Mouse (Mus musculus): ENCODE results near the gene Plpp3. TPM values are rescaled to one million over a fixed set of nuclear protein-coding genes. Genes with fewer than 3 reads are reported as not detected.

Plpp3 gene
- polyA plus RNA-seq, 1 experiment: 258 TPM

DNA sequence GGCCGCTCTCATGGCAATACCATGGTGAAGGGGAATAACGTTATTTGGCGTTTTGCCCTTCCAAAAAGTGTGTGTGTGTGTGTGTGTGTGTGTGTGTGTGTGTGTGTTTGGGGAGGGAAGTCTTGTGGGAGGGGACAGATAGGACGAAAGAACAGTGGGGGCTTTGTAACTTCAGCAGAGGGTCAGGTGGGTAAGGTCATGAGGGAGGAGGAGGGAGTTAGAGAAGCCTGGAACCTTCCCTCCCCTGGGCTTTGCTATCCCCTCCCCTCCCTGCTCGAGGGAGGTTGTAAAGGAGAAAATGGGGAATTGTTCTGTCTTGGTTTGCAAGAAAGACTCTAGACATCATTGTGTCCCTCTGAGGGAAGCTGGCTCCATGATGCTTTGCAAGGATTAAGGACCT is 25.1 kb downstream of the Plpp3 start:
- Histone ChIP-seq H3K4me3 (ENCODE audit: insufficient read depth, low read length) (no peak overlapping the region), H3K4me1 (ENCODE audit: control insufficient read depth, insufficient read depth, low read length) (peaks cover 3% of the 10 kb centered on the region; the same call in 1 of the 2 replicates), H3K27ac (ENCODE audit: insufficient read depth, low read length) (no peak overlapping the region)
- TF ChIP-seq CTCF (IDR thresholded peaks at IDR 0.05; ENCODE audit: extremely low read depth, insufficient read depth, low read length) (no peak), POLR2A (IDR thresholded peaks at IDR 0.05; ENCODE audit: extremely low read depth, insufficient read depth, low read length) (no peak)

DNA sequence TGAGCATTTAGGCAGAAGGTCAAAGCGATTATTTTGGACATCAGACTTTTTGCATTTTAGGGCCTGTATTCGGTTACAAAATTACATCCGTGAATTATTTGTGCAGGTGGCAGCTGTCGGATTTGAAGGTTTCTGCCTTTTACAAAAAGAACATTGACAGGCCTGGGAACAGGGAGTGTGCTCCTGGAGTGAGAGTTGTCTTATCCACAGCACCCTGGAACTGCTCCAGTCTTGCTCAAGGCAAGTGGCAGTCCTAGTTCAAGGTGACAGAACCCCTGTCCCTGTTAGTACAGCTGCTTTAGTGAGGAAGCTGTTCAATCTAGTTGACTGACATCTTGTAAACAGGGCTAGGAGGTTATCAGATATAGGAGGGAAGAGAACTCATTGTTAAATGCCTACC is 27.3 kb downstream of the Plpp3 start:
- H3K4me3 ChIP-seq (ENCODE audit: insufficient read depth, low read length): no peak overlapping the region
- H3K4me1 ChIP-seq (ENCODE audit: control insufficient read depth, insufficient read depth, low read length): peaks cover 3% of the 10 kb centered on the region; the same call in 1 of the 2 replicates
- TF ChIP-seq CTCF (IDR thresholded peaks at IDR 0.05; ENCODE audit: extremely low read depth, insufficient read depth, low read length) (no peak), POLR2A (IDR thresholded peaks at IDR 0.05; ENCODE audit: extremely low read depth, insufficient read depth, low read length) (no peak)
- H3K27ac ChIP-seq (ENCODE audit: insufficient read depth, low read length): no peak overlapping the region

DNA sequence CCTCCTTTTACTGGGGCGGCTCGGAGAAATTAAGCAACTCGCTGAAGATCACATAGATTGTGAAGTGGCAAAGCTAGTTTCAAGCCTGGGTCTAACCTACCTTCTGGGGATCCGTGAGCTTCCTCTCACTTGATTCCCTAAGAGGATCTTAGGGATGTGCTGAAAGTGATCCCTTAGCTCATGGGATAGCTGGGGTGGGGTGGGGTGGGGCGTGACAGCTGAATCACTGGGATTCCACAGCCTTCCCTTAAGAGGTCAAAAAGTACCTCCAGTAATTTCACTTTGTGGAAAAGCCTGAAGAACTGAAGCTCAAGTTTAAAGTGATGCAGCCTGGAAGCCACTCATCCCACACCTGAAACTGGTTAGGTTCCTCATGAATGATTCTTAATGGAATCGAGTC is 27.8 kb downstream of the Plpp3 start:
- TF ChIP-seq CTCF (IDR thresholded peaks at IDR 0.05; ENCODE audit: extremely low read depth, insufficient read depth, low read length) (no peak), POLR2A (IDR thresholded peaks at IDR 0.05; ENCODE audit: extremely low read depth, insufficient read depth, low read length) (no peak)
- peaks cover 3% of the 10 kb centered on the region; the same call in 1 of the 2 replicates for H3K4me1 ChIP-seq (ENCODE audit: control insufficient read depth, insufficient read depth, low read length)
- no peak overlapping the region for H3K27ac ChIP-seq (ENCODE audit: insufficient read depth, low read length)
- H3K4me3 ChIP-seq (ENCODE audit: insufficient read depth, low read length): no peak overlapping the region

DNA sequence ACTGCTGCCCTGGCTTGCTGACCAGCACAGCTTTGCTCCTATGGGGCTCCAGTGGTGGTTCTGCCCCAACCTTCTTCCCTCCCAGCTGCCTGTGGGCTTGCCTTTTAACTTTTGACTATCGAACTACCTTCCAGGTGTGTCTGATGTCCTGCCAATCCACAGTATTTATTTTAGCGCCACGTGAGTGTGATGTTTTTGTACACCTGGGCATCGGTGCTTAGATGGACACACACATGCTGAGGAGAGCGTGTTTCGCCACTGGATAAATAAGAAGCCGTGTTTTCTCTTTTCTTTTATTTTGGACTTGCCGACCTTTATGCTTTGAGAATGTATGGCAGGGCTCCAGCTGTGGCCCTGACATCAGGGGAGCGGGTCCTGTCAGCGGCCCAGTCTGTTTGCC is 29.5 kb downstream of the Plpp3 start:
- Histone ChIP-seq H3K4me3 (ENCODE audit: insufficient read depth, low read length) (no peak overlapping the region), H3K27ac (ENCODE audit: insufficient read depth, low read length) (0 out of 2 replicates have a peak overlapping the region, but pooled peaks have one; percentile 15)
- no peak for TF ChIP-seq CTCF (IDR thresholded peaks at IDR 0.05; ENCODE audit: extremely low read depth, insufficient read depth, low read length)
- no peak for TF ChIP-seq POLR2A (IDR thresholded peaks at IDR 0.05; ENCODE audit: extremely low read depth, insufficient read depth, low read length)

DNA sequence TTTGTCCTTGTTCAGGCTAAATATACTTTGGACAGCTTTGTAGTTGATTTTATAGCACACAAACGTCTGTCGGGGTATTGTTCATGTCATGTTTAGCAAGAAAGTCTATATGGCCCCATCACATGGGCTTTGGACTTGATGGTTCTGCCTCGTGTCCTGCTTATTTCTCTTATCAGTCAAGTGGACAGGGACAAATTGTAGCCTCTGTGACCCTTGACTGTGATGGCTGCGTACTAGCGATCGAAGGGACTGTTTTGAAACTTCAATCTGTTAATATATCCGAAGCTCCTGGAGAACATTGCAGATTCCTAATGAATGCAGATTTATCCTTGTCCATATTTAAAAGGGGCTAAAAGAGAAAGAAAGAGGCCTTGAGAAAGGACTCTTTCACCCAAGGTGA is 30.7 kb downstream of the Plpp3 start:
- no peak overlapping the region for H3K4me3 ChIP-seq (ENCODE audit: insufficient read depth, low read length)
- H3K4me1 ChIP-seq (ENCODE audit: control insufficient read depth, insufficient read depth, low read length): no peaks in the 10 kb centered on the region
- no peak for TF ChIP-seq CTCF (IDR thresholded peaks at IDR 0.05; ENCODE audit: extremely low read depth, insufficient read depth, low read length)
- TF ChIP-seq POLR2A (IDR thresholded peaks at IDR 0.05; ENCODE audit: extremely low read depth, insufficient read depth, low read length): no peak
- no peak overlapping the region for H3K27ac ChIP-seq (ENCODE audit: insufficient read depth, low read length)

More for the DNA sequence above, 29.5 kb downstream of the Plpp3 start:
- H3K4me1 ChIP-seq (ENCODE audit: control insufficient read depth, insufficient read depth, low read length): peaks cover 1% of the 10 kb centered on the region; the same call in 1 of the 2 replicates

DNA sequence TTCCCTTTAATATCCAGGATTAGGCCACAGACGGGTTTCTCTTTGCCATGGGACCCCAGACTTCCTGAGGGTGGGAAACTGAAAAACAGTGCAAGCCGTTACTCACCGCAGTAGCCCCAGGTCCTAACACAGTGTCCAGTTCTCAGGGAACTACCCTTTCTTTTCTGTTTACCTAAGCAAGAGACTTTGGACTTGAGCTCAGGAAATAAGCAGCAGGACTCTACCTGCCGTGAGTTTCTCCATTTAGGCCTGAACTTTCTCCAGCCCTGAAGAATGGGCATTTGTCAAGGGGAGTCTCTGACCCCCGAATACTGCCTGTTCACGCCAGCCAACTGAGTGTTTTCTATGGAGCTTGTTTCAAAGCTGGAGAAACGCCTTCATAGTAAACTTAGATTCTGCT is 31.7 kb downstream of the Plpp3 start:
- no peak overlapping the region for H3K4me3 ChIP-seq (ENCODE audit: insufficient read depth, low read length)
- H3K4me1 ChIP-seq (ENCODE audit: control insufficient read depth, insufficient read depth, low read length): no peaks in the 10 kb centered on the region
- TF ChIP-seq CTCF (IDR thresholded peaks at IDR 0.05; ENCODE audit: extremely low read depth, insufficient read depth, low read length) (no peak), POLR2A (IDR thresholded peaks at IDR 0.05; ENCODE audit: extremely low read depth, insufficient read depth, low read length) (no peak)
- peak overlapping the region; percentile 59 for H3K27ac ChIP-seq (ENCODE audit: insufficient read depth, low read length)

GRCm38 (mm10) chr4:105190826-105191225 is 33.7 kb downstream of the Plpp3 start:
- Histone ChIP-seq H3K4me3 (ENCODE audit: insufficient read depth, low read length) (no peak overlapping the region), H3K27ac (ENCODE audit: insufficient read depth, low read length) (no peak overlapping the region), H3K4me1 (ENCODE audit: control insufficient read depth, insufficient read depth, low read length) (no peaks in the 10 kb centered on the region)
- TF ChIP-seq POLR2A (IDR thresholded peaks at IDR 0.05; ENCODE audit: extremely low read depth, insufficient read depth, low read length): no peak

DNA sequence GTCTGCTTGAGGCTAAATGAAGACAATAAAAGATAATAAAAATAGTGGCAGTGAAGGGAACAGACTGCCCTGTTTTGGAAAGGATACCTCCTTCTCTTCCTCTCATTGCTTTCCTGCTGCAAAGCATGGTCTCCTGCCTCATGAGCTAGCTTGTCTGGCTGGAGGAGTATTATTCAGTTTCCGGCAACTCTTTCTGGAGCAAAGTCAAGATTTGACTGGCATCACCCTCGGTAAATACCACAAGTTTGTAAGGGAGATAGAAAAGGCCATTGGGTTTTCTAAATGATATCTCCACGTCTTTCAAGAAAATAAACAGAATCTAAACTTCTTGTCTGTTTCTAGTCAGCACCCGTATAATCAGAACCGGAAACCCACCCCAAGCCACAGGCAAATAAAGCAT is 34.4 kb downstream of the Plpp3 start:
- no peaks in the 10 kb centered on the region for H3K4me1 ChIP-seq (ENCODE audit: control insufficient read depth, insufficient read depth, low read length)
- H3K27ac ChIP-seq (ENCODE audit: insufficient read depth, low read length): no peak overlapping the region

GRCm38 (mm10) chr4:105192665-105193064 is 35.5 kb downstream of the Plpp3 start:
- Histone ChIP-seq H3K27ac (ENCODE audit: insufficient read depth, low read length) (no peak overlapping the region), H3K4me3 (ENCODE audit: insufficient read depth, low read length) (no peak overlapping the region), H3K4me1 (ENCODE audit: control insufficient read depth, insufficient read depth, low read length) (no peaks in the 10 kb centered on the region)
- no peak for TF ChIP-seq POLR2A (IDR thresholded peaks at IDR 0.05; ENCODE audit: extremely low read depth, insufficient read depth, low read length)
- no peak for TF ChIP-seq CTCF (IDR thresholded peaks at IDR 0.05; ENCODE audit: extremely low read depth, insufficient read depth, low read length)

More for the DNA sequence above, 34.4 kb downstream of the Plpp3 start:
- no peak overlapping the region for H3K4me3 ChIP-seq (ENCODE audit: insufficient read depth, low read length)
- TF ChIP-seq CTCF (IDR thresholded peaks at IDR 0.05; ENCODE audit: extremely low read depth, insufficient read depth, low read length): no peak
- no peak for TF ChIP-seq POLR2A (IDR thresholded peaks at IDR 0.05; ENCODE audit: extremely low read depth, insufficient read depth, low read length)

DNA sequence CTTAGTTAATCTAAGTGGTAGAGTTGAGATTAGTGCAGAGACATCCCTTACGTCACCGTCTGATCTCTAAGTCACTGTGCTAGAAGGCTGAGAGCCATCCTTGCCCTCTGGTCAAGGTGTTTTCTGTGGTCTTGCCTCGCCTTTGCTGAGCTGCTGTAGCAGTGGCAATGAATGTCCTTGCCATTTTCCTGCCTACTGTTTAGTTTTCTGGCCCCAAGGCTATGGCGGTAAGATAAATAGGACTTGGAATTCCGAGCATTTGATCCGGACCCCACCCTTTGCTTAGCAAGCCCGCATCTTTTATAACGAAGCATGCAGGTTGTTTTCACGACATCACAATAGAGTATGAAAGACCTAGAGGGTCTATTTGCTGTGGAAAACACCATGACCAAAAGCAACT is 38.1 kb downstream of the Plpp3 start:
- no peak overlapping the region for H3K27ac ChIP-seq (ENCODE audit: insufficient read depth, low read length)
- TF ChIP-seq CTCF (IDR thresholded peaks at IDR 0.05; ENCODE audit: extremely low read depth, insufficient read depth, low read length): no peak
- no peak overlapping the region for H3K4me3 ChIP-seq (ENCODE audit: insufficient read depth, low read length)
- H3K4me1 ChIP-seq (ENCODE audit: control insufficient read depth, insufficient read depth, low read length): no peaks in the 10 kb centered on the region

- H3K27ac ChIP-seq (ENCODE audit: insufficient read depth, low read length): no peak overlapping the region
- peaks cover under 1% of the 10 kb centered on the region; the same call in 1 of the 2 replicates for H3K4me1 ChIP-seq (ENCODE audit: control insufficient read depth, insufficient read depth, low read length)
- TF ChIP-seq POLR2A (IDR thresholded peaks at IDR 0.05; ENCODE audit: extremely low read depth, insufficient read depth, low read length) (no peak), CTCF (IDR thresholded peaks at IDR 0.05; ENCODE audit: extremely low read depth, insufficient read depth, low read length) (no peak)
- H3K4me3 ChIP-seq (ENCODE audit: insufficient read depth, low read length): no peak overlapping the region
Observed at GRCm38 (mm10) chr4:105196099-105196498, 39.0 kb downstream of the Plpp3 start.
